Mouse (Mus musculus) gastrocnemius, postnatal 36 days (tissue): ENCODE data around the gene Cpox. TPM values are rescaled to one million over a fixed set of nuclear protein-coding genes. Genes with fewer than 3 reads are reported as not detected.
"Not testable (repeated sequence)": the region's sequence is repeated elsewhere in the genome, so short reads cannot be mapped to it uniquely, and the experiment has no call there.

Experiments used
- DNase-seq, 2 experiments: peaks; one replicate each; pipeline ENCODE4 v3.0.0; 2022
- intact Hi-C: fragments of 180-260 bp; cut with DNase I; formaldehyde crosslinking; loops from one replicate; pipeline ENCODE4 v1.15.1; 2025
- total RNA-seq, 2 experiments: library from RNA; stranded (reverse); gene quantifications; 2 replicates each; pipeline ENCODE4 v1.2.3; 2021

The Cpox gene
- total RNA-seq, 2 experiments from 2014 or later, result 18.4 to 20.8 TPM

- intact Hi-C loops, DNase-seq: not testable (repeated sequence)
These were observed 5.0 kb upstream of the Cpox start for GRCm38 (mm10) chr16:58665137-58665536.

- DNase-seq, intact Hi-C loops: not testable (repeated sequence)
These were observed 3.4 kb upstream of the Cpox start for GRCm38 (mm10) chr16:58666681-58667080.

DNA sequence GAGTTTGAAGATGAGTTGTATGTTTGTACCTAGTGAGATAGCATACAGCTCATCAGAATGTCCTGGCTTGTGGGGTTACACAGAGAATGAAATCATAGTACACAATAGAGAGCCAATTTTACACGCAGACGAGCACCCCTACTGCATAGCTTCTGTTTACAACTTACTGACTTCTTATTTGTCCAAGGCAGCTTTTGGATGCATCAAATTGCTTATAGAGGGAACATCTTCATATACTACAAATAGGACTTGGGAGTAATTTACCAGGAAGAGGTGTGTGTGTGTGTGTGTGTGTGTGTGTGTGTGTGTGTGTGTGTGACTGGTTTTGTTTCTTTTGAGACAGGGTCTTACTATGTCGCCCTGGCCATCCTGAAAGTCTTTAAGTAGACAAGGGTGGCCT lies 1.5 kb upstream of the Cpox start:
- intact Hi-C loops, result no loop called here
- DNase-seq, result no peak

DNA sequence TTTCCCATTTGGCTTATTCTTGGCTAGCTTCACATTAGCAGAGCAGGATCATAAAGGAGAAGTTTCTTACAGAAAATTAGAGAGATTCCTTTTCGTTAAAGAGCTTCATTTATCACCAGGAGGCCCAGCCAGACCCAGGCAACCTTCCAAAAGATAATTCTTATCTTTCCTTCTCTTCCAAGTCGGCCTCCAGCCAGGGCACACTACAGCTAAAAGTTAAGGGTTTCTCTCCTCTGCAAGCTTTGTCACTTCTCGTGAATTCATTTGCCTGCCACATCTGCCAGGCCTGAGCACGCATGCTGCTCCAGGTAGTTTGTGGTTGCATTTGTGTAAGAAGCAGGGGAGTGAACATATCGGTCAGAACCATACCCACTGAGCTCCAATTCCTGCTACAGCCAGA lies 828 bp upstream of the Cpox start:
- intact Hi-C loops, result no loop called here

GRCm38 (mm10) chr16:58670643-58671042 lies 551 bp downstream of the Cpox start:
- intact Hi-C loops, result loop anchor here (5.0 kb wide), 1 partner anchor 62 kb away; no protein-coding TSS in a partner anchor
- DNase-seq, result no peak

More for the DNA sequence above, 828 bp upstream of the Cpox start:
- no peak for DNase-seq

DNA sequence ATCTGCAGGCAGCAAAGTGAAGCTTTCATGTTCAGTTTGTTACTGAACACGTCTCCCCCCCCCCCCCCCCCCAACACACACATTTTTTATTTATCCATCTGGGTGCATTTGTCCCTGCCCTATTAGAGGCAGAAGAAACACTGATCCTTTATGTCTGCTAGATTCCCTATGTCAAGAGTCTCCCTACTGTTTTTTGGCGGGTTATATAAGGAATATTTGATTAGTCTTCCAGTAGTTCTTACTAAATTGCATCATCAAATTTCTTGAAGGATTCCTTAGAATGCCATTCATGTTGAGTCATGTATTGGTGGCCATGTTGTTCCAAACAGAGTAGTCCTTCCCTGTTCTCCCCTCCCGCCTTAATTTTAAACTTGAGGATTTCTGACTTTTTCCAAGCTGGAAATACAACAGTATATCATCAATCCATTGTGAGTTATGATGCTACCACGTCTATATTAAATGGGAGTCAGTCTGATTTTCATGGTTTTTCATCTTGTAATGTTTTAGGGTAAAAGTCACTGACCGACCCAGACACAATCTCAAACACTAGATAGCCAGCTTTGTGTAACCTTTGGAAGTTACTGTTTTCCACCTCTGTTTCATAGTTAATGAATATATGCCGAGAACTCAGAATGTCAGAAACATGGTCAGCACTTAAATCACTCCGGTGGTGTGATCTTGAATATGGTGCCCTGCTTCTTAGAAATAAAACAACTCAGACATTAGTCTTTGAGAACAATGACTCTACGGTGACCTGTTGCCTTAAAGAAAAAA lies 1.3 kb downstream of the Cpox start:
- intact Hi-C loops, result loop anchor here (5.0 kb wide), 1 partner anchor 61 kb away; no protein-coding TSS in a partner anchor
- no peak for DNase-seq

GRCm38 (mm10) chr16:58672396-58672795 lies 2.3 kb downstream of the Cpox start:
- DNase-seq, result no peak
- intact Hi-C loops, result loop anchor here (5.0 kb wide), 1 partner anchor 60 kb away; no protein-coding TSS in a partner anchor

- no peak for DNase-seq
- intact Hi-C loops, result loop anchor here (5.0 kb wide), 1 partner anchor 58 kb away; no protein-coding TSS in a partner anchor
These were observed 3.8 kb downstream of the Cpox start for GRCm38 (mm10) chr16:58673811-58674410.

GRCm38 (mm10) chr16:58675256-58675655 lies 5.2 kb downstream of the Cpox start:
- no peak for DNase-seq
- intact Hi-C loops, result no loop called here

GRCm38 (mm10) chr16:58676156-58676555 lies 6.1 kb downstream of the Cpox start:
- intact Hi-C loops, result no loop called here
- DNase-seq, result no peak

- intact Hi-C loops, result no loop called here
- DNase-seq, result no peak
These were observed 6.5 kb downstream of the Cpox start for GRCm38 (mm10) chr16:58676633-58677032.

DNA sequence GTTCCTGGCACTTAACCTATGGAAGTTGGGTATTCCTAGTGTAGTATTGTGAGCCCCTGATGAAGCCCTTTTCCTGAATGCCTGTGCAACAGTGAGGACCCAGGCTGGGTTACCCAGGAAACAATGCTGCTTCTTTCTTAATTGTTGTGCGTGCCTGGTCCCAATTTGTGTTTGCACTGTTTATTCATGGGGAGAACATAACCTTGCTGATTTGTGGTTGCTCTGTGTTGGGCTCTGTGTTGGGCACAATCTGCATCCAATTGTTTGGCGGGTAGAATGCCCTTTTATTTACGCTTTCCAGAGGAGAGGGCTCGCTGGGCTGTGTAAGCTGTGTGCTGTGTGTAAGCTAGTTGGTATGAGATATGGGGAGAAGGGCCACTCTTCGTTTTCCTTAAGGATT lies 7.4 kb downstream of the Cpox start:
- DNase-seq, result no peak
- intact Hi-C loops, result no loop called here

DNA sequence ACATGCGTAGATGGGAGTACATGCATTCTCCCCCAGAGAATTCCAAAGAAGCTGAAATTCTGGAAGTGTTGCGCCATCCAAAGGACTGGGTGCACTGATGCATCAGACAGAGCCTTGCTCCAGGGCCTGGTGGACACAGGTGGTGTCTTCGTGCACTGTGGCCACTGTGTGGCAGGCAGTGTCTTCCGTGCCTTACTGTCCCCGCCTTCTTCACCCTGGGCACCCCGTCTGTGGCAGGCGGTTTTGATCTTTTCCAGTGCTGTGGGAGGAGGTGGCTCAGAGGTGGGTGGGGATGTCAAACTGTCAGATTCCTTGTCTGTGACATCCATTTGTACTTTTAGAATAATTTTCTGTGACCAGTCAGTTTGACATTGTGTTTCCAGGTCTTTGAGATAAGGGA lies 8.6 kb downstream of the Cpox start:
- no peak for DNase-seq
- intact Hi-C loops, result no loop called here

DNA sequence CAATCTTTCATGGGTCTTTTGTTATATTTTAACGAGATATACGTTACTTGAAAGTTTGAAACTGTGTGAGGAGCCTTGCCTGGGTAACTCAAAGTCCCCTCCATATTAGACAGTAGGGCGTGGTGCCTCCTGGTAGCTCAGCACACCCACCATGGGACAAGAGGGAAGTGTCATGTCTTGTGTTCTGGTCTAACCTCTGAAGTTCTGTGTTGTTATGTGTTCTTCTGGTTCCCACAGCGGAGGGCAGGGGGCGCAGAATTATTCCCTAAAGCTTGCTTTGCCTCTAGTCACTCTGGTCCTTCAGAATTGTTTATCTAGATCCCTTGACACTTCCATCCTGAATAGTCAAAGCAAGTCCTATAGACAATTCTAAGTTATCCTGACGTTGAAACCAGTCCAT lies 12.0 kb downstream of the Cpox start:
- intact Hi-C loops, result no loop called here
- no peak for DNase-seq

DNA sequence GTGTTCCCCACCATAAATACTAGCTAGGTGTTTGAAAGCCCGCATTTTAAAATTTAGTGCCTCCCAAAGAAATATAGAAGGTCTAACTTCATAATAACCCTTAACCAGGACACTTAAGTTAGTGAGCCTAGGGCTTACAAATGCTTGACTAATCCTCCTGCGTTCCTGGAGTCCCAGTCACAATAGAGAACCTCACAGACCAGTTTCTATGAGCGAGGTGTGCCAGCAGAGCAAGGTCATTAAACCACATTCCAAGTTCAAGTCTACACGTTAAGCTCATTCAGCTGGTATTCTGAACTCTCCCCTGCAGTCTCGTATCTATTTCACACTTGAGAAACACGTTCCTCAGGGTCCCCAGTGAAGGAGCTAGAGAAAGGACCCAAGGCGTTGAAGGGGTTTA lies 12.8 kb downstream of the Cpox start:
- intact Hi-C loops, result no loop called here
- DNase-seq, result no peak

- intact Hi-C loops, result no loop called here
- no peak for DNase-seq
These were observed 13.8 kb downstream of the Cpox start for GRCm38 (mm10) chr16:58683911-58684310.

- DNase-seq, result no peak
- intact Hi-C loops, result no loop called here
These were observed 14.4 kb downstream of the Cpox start for GRCm38 (mm10) chr16:58684537-58684936.

- intact Hi-C loops, result no loop called here
- no peak for DNase-seq
These were observed 15.8 kb downstream of the Cpox start for GRCm38 (mm10) chr16:58685548-58686537.

DNA sequence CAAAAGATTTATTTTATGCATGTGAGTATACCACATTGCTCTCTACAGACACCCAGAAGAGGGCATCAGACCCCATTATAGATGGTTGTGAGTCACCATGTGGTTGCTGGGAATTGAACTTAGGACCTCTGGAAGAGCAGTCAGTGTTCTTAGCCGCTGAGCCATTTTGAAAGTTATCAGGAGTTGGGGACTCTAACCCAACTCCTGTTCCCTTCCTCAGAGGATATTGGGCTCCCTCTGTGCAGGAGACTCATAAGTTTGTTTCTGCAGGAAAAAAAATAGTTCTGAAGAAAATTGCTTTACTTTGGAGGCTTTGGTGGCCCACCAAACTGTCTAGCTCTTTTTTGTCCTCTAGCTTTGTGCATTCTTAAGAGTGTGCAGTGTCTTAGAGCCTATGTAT lies 18.4 kb downstream of the Cpox start:
- intact Hi-C loops, result no loop called here
- no peak for DNase-seq

GRCm38 (mm10) chr16:58689555-58690169 lies 19.6 kb downstream of the Cpox start:
- intact Hi-C loops, result no loop called here
- DNase-seq, result no peak
